Mouse (Mus musculus) brain, adult 10 weeks (tissue): ENCODE results near the gene Prelp. TPM values are rescaled to one million over a fixed set of nuclear protein-coding genes. Genes with fewer than 3 reads are reported as not detected.

Experiments
- polyA plus RNA-seq: library from polyadenylated mRNA; stranded (reverse); fragments of 350-450 nt; fragmentation: Illumina TruSeq; extraction: RNeasy Lipid Tissue Mini Kit (QIAGEN cat#74804); gene quantifications from one replicate; pipeline ENCODE4 v1.2.3, GENCODE M21; 2015; ENCODE audit warnings: low read depth, low replicate concordance

Gene Prelp
- 14.5 TPM for polyA plus RNA-seq

GRCm38 (mm10) chr1:133921304-133921751 lies at the start of gene Prelp:
TSS of gene Prelp (minus strand) at chr1:133921414.

DNA sequence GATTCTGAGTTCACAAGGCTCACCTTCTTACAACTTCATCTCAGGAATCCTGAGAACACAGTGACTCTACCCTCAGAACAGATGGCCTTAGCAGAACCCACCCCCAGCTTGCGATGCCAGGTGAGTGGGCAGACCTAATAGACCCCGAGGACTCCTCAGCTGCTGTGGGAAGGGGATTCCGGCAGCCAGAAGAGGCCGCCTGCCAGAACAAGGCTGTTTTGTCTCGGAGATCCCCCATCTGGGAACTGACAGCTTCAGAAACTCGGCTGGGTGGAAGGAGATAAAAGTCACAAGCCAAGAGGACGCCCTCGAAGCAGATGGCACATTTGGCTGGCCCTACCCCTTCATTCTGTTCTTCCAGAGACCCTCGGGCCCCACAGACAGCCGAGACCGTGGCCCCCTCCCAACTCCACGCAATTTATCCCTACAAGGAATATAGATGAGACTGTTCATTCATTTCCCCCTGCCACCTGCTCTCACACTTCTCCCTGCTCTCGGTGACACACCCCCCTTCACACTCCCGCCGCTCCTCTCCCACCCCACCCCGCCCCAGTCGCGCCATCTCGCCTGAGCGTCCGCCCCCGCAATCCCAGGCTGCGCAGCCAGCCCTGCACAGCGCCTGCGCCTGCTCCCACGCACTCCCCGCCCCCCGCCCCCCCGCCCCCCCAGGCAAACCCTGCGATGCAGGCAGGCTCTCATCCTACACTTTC lies 13.1 kb downstream of the Prelp start, which contains the start of gene Optc:
Optc (minus strand) TSS at position 51 of the 710 bp plus-strand sequence.

Other genes starting within 250 kb of the Prelp start
- gene Lax1, start 231.3 kb downstream of the Prelp start, polyA plus RNA-seq, result 1.0 TPM
- gene Atp2b4, start 120.4 kb downstream of the Prelp start, polyA plus RNA-seq, result 75.7 TPM
- 0.52 TPM for gene Optc, start 13.4 kb downstream of the Prelp start, polyA plus RNA-seq
- gene Fmod, start 115.8 kb upstream of the Prelp start, polyA plus RNA-seq, result 10.9 TPM
- 13.8 TPM for gene Btg2, start 157.7 kb upstream of the Prelp start, polyA plus RNA-seq
- not detected for gene Chit1, start 189.8 kb upstream of the Prelp start, polyA plus RNA-seq